Mouse (Mus musculus) lung, embryonic 14.5 days (tissue): Measurements from ENCODE around the gene N4bp1. TPM values are rescaled to one million over a fixed set of nuclear protein-coding genes. Genes with fewer than 3 reads are reported as not detected.

Experiments
- ATAC-seq: fragments of 200-750 bp; cut with Nextera tagmentation; 2 replicates; pipeline ENCODE4 v1.8.0; 2017; ENCODE audit warnings: mild to moderate bottlenecking, moderate TSS enrichment, moderate library complexity; ENCODE audit not compliant: insufficient read depth
- DNase-seq: peaks from one replicate; pipeline ENCODE4 v3.0.0-alpha.2; 2015
- H3K27ac ChIP-seq: fragments of 300-500 bp; sonication (generic); 2 replicates; pipeline ENCODE4 v1.5.1; 2014; ENCODE audit warnings: low read depth, mild to moderate bottlenecking, moderate library complexity
- H3K27me3 ChIP-seq: fragments of 300-500 bp; sonication (generic); 2 replicates; pipeline ENCODE4 v1.6.1; 2014; ENCODE audit warnings: low read length, control low read depth; ENCODE audit not compliant: insufficient read depth
- H3K36me3 ChIP-seq: fragments of 300-500 bp; sonication (generic); 2 replicates; pipeline ENCODE4 v1.6.1; 2014; ENCODE audit warnings: control low read depth; ENCODE audit not compliant: insufficient read depth
- H3K4me1 ChIP-seq: fragments of 300-500 bp; sonication (generic); 2 replicates; pipeline ENCODE4 v1.6.1; 2014; ENCODE audit warnings: antibody characterized with exemption, control low read depth; ENCODE audit not compliant: insufficient read depth
- H3K4me2 ChIP-seq: fragments of 300-500 bp; sonication (generic); 2 replicates; pipeline ENCODE4 v1.6.1; 2014; ENCODE audit warnings: mild to moderate bottlenecking
- H3K4me3 ChIP-seq: fragments of 300-500 bp; sonication (generic); 2 replicates; pipeline ENCODE4 v1.5.1; 2014; ENCODE audit warnings: low read depth, low read length
- H3K9ac ChIP-seq: fragments of 300-500 bp; sonication (generic); 2 replicates; pipeline ENCODE4 v1.6.1; 2014
- H3K9me3 ChIP-seq: fragments of 300-500 bp; sonication (generic); 2 replicates; pipeline ENCODE4 v1.6.1; 2016; ENCODE audit warnings: low read depth, low read length, control low read depth
- CTCF ChIP-seq: IDR thresholded peaks from 2 replicates; pipeline ENCODE4 v1.5.1; 2016; ENCODE audit warnings: antibody characterized with exemption, low read depth
- WGBS: fragments of 180-500 bp; shearing (Covaris S2); extraction: QIAGEN DNeasy Blood & Tissue Kit; methylation state at CpG from one replicate; pipeline ENCODE4 v1.1.7; 2014; 5-methylcytosine and 5-hydroxymethylcytosine counted together
- polyA plus RNA-seq: library from polyadenylated mRNA; unstranded; fragments of >200 nt; fragmentation: Nextera tagmentation; extraction: Ambion mirVana; gene quantifications from 2 replicates; pipeline ENCODE4 v1.2.1, GENCODE M21; 2014

N4bp1 gene
- polyA plus RNA-seq, 1 experiment from 2014 or later, result 11.5 TPM

DNA sequence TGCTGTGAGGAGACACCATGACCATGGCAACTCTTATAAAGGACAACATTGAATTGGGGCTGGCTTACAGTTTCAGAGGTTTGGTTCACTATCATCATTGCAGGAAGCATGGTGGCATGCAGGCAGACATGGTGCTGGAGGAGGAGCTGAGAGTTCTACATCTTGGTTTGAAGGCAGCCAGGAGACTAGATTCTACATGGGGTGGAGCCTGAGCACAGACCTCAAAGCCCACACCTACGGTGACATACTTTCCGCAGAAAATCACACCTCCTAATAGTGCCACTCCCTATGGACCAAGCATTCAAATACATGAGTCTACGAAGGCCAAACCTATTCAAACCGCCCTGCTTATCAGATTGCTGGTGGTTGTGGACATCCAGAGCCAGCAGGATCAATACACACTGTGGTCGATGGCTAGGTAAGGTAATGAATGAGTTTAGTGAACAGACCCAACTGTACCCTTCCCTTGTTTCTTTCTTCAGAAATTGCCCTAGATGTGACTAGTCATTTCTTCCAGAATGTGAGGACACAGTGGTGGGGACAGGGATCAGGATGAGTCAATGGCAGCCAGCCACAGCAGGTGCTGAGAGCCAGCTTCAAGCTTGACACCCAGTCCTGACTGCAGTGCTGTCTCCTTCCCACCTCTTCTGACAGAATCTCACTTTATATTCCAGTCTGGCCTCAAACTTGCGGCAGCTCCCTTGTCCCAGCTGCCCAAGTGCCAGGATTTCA is 46.2 kb downstream of the N4bp1 start:
- ATAC-seq (no peak; the same call in 1 of the 2 replicates), DNase-seq (no peak)
- TF ChIP-seq CTCF, result no peak
- Histone ChIP-seq H3K4me3 (no peak overlapping the region), H3K4me2 (no peak overlapping the region), H3K27ac (no peak overlapping the region), H3K27me3 (no peaks in the 10 kb centered on the region), H3K9ac (no peak overlapping the region), H3K36me3 (peaks cover 42% of the 10 kb centered on the region), H3K9me3 (no peaks in the 10 kb centered on the region), H3K4me1 (no peaks in the 10 kb centered on the region)
- 92% methylated on average over 6 of the region's 6 CpGs for WGBS

GRCm38 (mm10) chr8:86837234-86837633 is 47.8 kb downstream of the N4bp1 start:
- H3K4me1 ChIP-seq, result no peaks in the 10 kb centered on the region
- H3K27ac ChIP-seq, result no peak overlapping the region
- WGBS, result 73% methylated on average over 2 of the region's 2 CpGs
- TF ChIP-seq CTCF, result no peak
- no peak for DNase-seq
- H3K4me3 ChIP-seq, result no peak overlapping the region
- no peak overlapping the region for H3K9ac ChIP-seq
- no peaks in the 10 kb centered on the region for H3K27me3 ChIP-seq
- no peak overlapping the region for H3K4me2 ChIP-seq
- H3K9me3 ChIP-seq, result no peaks in the 10 kb centered on the region
- no peak for ATAC-seq
- H3K36me3 ChIP-seq, result peaks cover 26% of the 10 kb centered on the region

- no peak for TF ChIP-seq CTCF
- ATAC-seq, result no peak
Observed at GRCm38 (mm10) chr8:86835881-86836280, 49.2 kb downstream of the N4bp1 start.

DNA sequence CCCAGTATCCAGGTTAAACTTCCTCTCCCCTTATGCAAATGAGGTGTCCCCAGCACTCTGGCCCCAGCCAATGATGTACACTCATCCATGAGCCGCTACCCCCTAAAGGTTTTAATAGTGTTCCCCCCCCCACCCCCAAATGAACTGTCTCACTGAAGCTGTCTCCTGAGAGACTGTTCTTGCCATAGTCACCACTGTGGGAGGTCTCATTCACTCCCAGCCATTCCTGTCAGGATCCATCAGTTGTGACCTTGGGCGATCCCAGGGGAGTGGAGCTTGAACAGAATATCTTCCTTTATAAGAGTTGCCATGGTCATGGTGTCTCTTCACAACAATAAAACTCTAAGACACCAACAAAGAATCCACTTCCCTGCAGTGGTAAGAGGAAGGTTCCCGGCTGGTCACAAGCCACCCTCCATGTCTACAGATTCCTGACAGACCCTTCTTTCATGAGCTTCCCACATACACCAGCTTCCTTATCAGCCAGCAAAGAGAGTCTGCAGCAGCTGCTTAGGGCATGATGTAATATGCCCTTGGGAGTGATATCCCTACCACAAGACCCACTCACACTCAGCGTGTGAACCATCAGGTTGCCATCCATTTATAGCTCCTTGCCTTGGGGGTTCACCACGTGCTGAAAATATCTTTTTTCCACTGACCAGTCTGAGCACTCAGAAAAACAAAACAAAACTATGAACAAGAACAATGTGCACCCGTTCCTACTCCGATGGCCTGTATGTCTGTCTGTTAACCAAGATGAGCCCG is 50.4 kb downstream of the N4bp1 start:
- Histone ChIP-seq H3K9me3 (no peaks in the 10 kb centered on the region), H3K27ac (no peak overlapping the region), H3K27me3 (no peaks in the 10 kb centered on the region), H3K4me2 (no peak overlapping the region), H3K4me3 (no peak overlapping the region), H3K9ac (no peak overlapping the region), H3K4me1 (no peaks in the 10 kb centered on the region), H3K36me3 (peaks cover 4% of the 10 kb centered on the region)
- TF ChIP-seq CTCF, result no peak
- DNase-seq (no peak), ATAC-seq (no peak)
- WGBS, result 81% methylated on average over 8 of the region's 8 CpGs

More at GRCm38 (mm10) chr8:86835881-86836280, 49.2 kb downstream of the N4bp1 start:
- no peaks in the 10 kb centered on the region for H3K4me1 ChIP-seq
- no peak for DNase-seq
- H3K4me2 ChIP-seq, result no peak overlapping the region
- peaks cover 13% of the 10 kb centered on the region for H3K36me3 ChIP-seq
- no peaks in the 10 kb centered on the region for H3K9me3 ChIP-seq
- H3K27ac ChIP-seq, result no peak overlapping the region
- H3K9ac ChIP-seq, result no peak overlapping the region
- H3K27me3 ChIP-seq, result no peaks in the 10 kb centered on the region
- H3K4me3 ChIP-seq, result no peak overlapping the region

DNA sequence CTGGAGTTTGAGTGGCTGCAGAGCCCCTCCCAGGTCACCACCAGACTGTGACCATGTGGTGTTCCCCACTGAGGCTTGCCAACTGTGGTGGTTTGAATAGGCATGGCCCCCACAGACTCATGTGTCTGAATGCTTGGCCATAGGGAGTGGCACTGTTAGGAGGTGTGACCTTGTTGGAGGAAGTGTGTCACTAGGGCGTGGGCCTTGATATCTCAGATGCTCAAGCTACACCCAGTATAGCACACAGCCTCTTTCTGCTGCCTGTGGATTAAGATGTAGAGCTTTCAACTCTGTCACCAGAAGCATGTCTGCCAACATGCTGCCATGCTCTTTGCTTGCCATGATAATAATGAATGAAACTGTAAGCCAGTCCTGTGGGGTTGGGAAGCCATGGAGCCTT is 51.1 kb downstream of the N4bp1 start:
- no peak for TF ChIP-seq CTCF
- WGBS, result 89% methylated on average over 1 of the region's 1 CpGs
- H3K4me3 ChIP-seq, result no peak overlapping the region
- H3K27ac ChIP-seq, result no peak overlapping the region
- H3K36me3 ChIP-seq, result no peaks in the 10 kb centered on the region
- no peak overlapping the region for H3K9ac ChIP-seq
- H3K4me2 ChIP-seq, result no peak overlapping the region
- no peaks in the 10 kb centered on the region for H3K27me3 ChIP-seq
- H3K9me3 ChIP-seq, result no peaks in the 10 kb centered on the region
- DNase-seq, result no peak
- no peaks in the 10 kb centered on the region for H3K4me1 ChIP-seq
- no peak for ATAC-seq

DNA sequence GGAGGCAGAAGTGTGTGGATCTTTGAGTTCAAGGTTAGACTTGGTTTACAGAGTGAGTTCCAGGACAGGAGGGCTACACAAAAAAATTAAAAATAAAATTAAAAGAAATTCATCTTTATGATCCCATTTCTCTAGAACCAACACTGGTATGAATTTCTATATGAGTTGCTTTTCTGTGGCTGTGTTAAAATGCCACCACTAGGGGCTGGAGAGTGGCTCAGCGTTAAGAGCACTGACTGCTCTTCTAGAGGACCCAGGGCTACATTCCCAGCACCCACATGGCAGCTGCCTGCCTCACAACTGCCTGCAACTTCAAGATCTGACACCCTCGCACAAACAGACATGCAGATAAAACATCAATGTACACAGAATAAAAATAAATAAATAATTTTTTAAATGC is 56.1 kb downstream of the N4bp1 start:
- WGBS, result 57% methylated on average over 2 of the region's 2 CpGs
- no peak overlapping the region for H3K9ac ChIP-seq
- no peaks in the 10 kb centered on the region for H3K36me3 ChIP-seq
- no peak overlapping the region for H3K4me2 ChIP-seq
- DNase-seq, result no peak
- H3K27me3 ChIP-seq, result no peaks in the 10 kb centered on the region
- no peak for ATAC-seq
- no peak overlapping the region for H3K4me3 ChIP-seq
- TF ChIP-seq CTCF, result peak; percentile 12; the same call in 1 of the 2 replicates
- H3K4me1 ChIP-seq, result no peaks in the 10 kb centered on the region
- H3K27ac ChIP-seq, result no peak overlapping the region
- no peaks in the 10 kb centered on the region for H3K9me3 ChIP-seq

GRCm38 (mm10) chr8:86827199-86827598 is 57.9 kb downstream of the N4bp1 start:
- H3K27ac ChIP-seq, result no peak overlapping the region
- TF ChIP-seq CTCF, result no peak
- no peaks in the 10 kb centered on the region for H3K9me3 ChIP-seq
- H3K27me3 ChIP-seq, result no peaks in the 10 kb centered on the region
- no peak overlapping the region for H3K4me3 ChIP-seq
- H3K9ac ChIP-seq, result no peak overlapping the region
- no peaks in the 10 kb centered on the region for H3K4me1 ChIP-seq
- H3K36me3 ChIP-seq, result no peaks in the 10 kb centered on the region
- no peak overlapping the region for H3K4me2 ChIP-seq
- no peak for DNase-seq
- ATAC-seq, result no peak
- WGBS, result 82% methylated on average over 5 of the region's 5 CpGs
